Mouse (Mus musculus) kidney, postnatal 0 days (tissue): ENCODE results near the gene Clec1b. TPM values are rescaled to one million over a fixed set of nuclear protein-coding genes. Genes with fewer than 3 reads are reported as not detected.

Experiments used
- ATAC-seq: fragments of 200-750 bp; cut with Nextera tagmentation; replicated peaks from 2 replicates; pipeline ENCODE4 v1.8.0; 2017; ENCODE audit warnings: low read depth, moderate number of reproducible peaks, moderate TSS enrichment, moderate library complexity; ENCODE audit not compliant: low FRiP score
- DNase-seq: peaks from one replicate; pipeline ENCODE4 v3.0.0-alpha.2; 2016; ENCODE audit warnings: low spot score
- H3K27ac ChIP-seq: fragments of 300-500 bp; sonication (generic); 2 replicates; pipeline ENCODE4 v1.5.1; 2014; ENCODE audit warnings: mild to moderate bottlenecking
- H3K27me3 ChIP-seq: fragments of 300-500 bp; sonication (generic); 2 replicates; pipeline ENCODE4 v1.6.1; 2014; ENCODE audit warnings: low read length, mixed read lengths; ENCODE audit not compliant: insufficient read depth
- H3K36me3 ChIP-seq: fragments of 300-500 bp; sonication (generic); 2 replicates; pipeline ENCODE4 v1.6.1; 2014; ENCODE audit warnings: low read length, mixed read lengths; ENCODE audit not compliant: insufficient read depth
- H3K4me1 ChIP-seq: fragments of 300-500 bp; sonication (generic); replicated peaks from 2 replicates; pipeline ENCODE4 v1.6.1; 2014; ENCODE audit warnings: antibody characterized with exemption, low read length, mixed read lengths; ENCODE audit not compliant: insufficient read depth
- H3K4me2 ChIP-seq: fragments of 300-500 bp; sonication (generic); 2 replicates; pipeline ENCODE4 v1.6.1; 2014; ENCODE audit warnings: mild to moderate bottlenecking, low read length, moderate library complexity, mixed read lengths
- H3K4me3 ChIP-seq: fragments of 300-500 bp; sonication (generic); replicated peaks from 2 replicates; pipeline ENCODE4 v1.5.1; 2014; ENCODE audit warnings: low read depth, low read length
- H3K9ac ChIP-seq: fragments of 300-500 bp; sonication (generic); 2 replicates; pipeline ENCODE4 v1.6.1; 2014; ENCODE audit warnings: low read depth, low read length
- H3K9me3 ChIP-seq: fragments of 300-500 bp; sonication (generic); replicated peaks from 2 replicates; pipeline ENCODE4 v1.6.1; 2016; ENCODE audit warnings: low read length, inconsistent platforms, mixed read lengths
- CTCF ChIP-seq: IDR thresholded peaks from 2 replicates; pipeline ENCODE4 v1.5.1; 2016; ENCODE audit warnings: antibody characterized with exemption, low read depth, mild to moderate bottlenecking, moderate library complexity
- WGBS: fragments of 180-500 bp; shearing (Covaris S2); extraction: QIAGEN DNeasy Blood & Tissue Kit; methylation state at CpG from one replicate; pipeline ENCODE4 v1.1.7; 2014; 5-methylcytosine and 5-hydroxymethylcytosine counted together
- polyA plus RNA-seq: library from polyadenylated mRNA; unstranded; fragments of >200 nt; fragmentation: Nextera tagmentation; extraction: Ambion mirVana; gene quantifications from 2 replicates; pipeline ENCODE4 v1.2.1, GENCODE M21; 2015

Gene Clec1b
- polyA plus RNA-seq, 1 experiment from 2014 or later = 1.5 TPM

DNA sequence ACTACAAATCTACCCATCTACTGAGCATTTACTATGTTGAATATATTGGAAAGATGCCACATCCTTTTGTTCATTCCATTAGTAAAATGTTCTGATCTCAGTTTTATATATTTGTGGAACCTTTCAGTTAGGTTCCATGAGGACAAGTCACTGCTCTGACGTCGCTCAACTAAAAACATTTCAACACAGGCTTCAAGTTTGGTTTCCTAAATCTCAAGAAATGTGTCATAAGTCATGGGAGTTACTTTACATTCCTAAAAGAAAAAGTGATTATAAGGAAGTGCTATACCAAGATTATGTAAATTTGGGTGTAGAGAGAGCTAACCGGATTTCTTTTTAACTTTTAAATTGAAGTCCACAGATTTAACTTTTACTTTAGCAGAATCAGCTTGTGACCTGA is 38.9 kb downstream of the Clec1b start:
- Histone ChIP-seq H3K9ac (no peak overlapping the region), H3K27me3 (no peaks in the 10 kb centered on the region), H3K4me2 (no peak overlapping the region), H3K27ac (no peak overlapping the region), H3K4me1 (no peaks in the 10 kb centered on the region), H3K4me3 (no peak overlapping the region), H3K9me3 (no peaks in the 10 kb centered on the region), H3K36me3 (no peaks in the 10 kb centered on the region)
- TF ChIP-seq CTCF = no peak
- DNase-seq (no peak), ATAC-seq (no peak)
- whole genome bisulfite sequencing = 89% methylated on average over 3 of the region's 3 CpGs

DNA sequence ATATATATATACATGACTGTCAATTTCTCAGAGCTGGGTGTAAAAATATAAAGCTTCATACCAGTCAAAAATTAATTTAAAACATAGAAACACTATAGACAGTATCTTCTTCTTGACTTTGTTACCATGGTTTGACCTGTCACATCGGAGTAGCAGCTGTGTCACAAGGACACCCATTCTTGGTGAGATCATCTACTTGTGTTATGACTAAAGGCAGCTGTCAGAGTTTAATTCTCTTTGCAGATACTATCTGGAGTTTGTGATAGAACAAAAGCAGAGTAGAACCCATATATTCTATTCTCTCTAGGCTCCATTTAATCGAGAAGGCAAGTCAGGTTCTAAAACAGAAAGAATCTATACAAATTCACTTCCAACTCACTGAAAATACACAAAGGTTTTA is 40.9 kb downstream of the Clec1b start:
- no peak for ATAC-seq
- no peak for TF ChIP-seq CTCF
- no peaks in the 10 kb centered on the region for H3K4me1 ChIP-seq
- H3K9me3 ChIP-seq = no peaks in the 10 kb centered on the region
- WGBS = 93% methylated on average over 2 of the region's 2 CpGs
- no peak overlapping the region for H3K4me2 ChIP-seq
- no peak for DNase-seq
- no peak overlapping the region for H3K4me3 ChIP-seq
- H3K27ac ChIP-seq = no peak overlapping the region
- no peak overlapping the region for H3K9ac ChIP-seq
- H3K36me3 ChIP-seq = no peaks in the 10 kb centered on the region
- no peaks in the 10 kb centered on the region for H3K27me3 ChIP-seq

DNA sequence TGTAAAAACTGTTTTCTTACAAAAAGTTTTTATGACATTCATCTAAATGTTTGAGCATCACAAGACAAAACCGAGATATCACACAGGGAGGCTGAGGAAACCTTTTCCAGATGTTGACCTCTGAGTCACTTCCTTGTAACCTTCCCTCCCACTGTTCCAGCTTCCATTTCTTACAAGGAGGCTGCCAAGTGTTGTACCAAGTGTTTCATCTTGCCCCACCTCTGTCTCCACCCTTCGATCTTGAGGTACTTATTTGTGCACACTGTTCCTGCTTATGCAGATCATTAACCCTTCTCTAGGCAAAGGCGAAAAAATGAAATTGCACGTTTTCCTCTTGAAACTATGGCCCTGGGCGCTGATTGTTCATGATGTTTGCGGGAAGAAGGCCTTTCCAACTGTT is 52.6 kb downstream of the Clec1b start:
- H3K4me2 ChIP-seq = peak overlapping the region; percentile 35; the same call in 1 of the 2 replicates

DNA sequence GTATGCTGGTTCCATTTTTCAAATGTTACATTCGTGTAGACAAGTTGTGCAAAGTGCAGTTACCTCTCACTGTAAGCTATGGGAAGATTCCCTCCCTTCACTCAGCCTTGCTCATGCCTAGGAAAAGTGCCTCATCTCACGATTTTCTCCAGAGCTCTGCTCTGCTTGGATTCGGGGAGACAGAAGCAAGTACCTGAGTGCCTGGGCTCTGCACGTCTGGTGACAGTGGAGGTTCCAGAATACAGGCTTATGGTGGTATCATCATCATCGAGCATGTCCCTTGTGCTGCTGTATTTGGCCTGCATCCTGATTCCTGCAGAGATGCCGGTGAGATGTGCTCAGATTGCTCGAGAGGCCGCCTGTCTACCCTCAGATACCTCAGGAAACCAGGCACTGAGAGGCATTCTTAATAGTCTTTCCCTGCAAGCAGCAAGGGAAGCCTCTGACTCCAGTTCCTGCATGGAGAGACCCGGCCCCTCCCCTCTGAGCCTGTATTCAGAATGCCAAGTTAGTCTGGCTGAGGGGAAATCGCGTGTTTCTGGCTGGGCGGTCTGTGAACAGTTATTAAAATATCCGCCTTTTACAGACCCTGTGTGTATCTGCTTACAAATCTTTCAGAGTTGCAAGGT is 54.4 kb downstream of the Clec1b start, which contains the start of gene Clec1a:
Gene Clec1a (minus strand): TSS at position 590 of the 629 bp plus-strand sequence.
- peak within 1 kb of the TSS; percentile 27; the same call in 1 of the 2 replicates for H3K27ac ChIP-seq
- no peak within 1 kb of the TSS for H3K9ac ChIP-seq
- no peaks in the 10 kb centered on the region for H3K27me3 ChIP-seq
- no peak for TF ChIP-seq CTCF
- no peak for ATAC-seq
- 50% methylated on average over 13 of the region's 13 CpGs for WGBS
- H3K36me3 ChIP-seq = no peaks in the 10 kb centered on the region
- peak; percentile 50 for DNase-seq
- H3K9me3 ChIP-seq = no peaks in the 10 kb centered on the region
- 0 out of 2 replicates have a peak, but pooled peaks cover 3% of the 10 kb centered on the region for H3K4me1 ChIP-seq
- no peak within 1 kb of the TSS; the same call in 1 of the 2 replicates for H3K4me3 ChIP-seq
- peak within 1 kb of the TSS; percentile 1; the same call in 1 of the 2 replicates for H3K4me2 ChIP-seq

More for the DNA sequence above, 52.6 kb downstream of the Clec1b start:
- Histone ChIP-seq H3K9ac (no peak overlapping the region), H3K9me3 (no peaks in the 10 kb centered on the region), H3K36me3 (no peaks in the 10 kb centered on the region), H3K27ac (no peak overlapping the region), H3K4me3 (no peak overlapping the region), H3K27me3 (no peaks in the 10 kb centered on the region), H3K4me1 (0 out of 2 replicates have a peak, but pooled peaks cover 3% of the 10 kb centered on the region)
- 58% methylated on average over 6 of the region's 6 CpGs for WGBS
- ATAC-seq (no peak), DNase-seq (no peak)
- TF ChIP-seq CTCF = no peak

Other genes with a start within 250 kb of the Clec1b start
- gene Clec2d, start 216.7 kb upstream of the Clec1b start, polyA plus RNA-seq = 1.0 and 1.4 TPM in 2 replicates
- gene Cd69, start 121.9 kb upstream of the Clec1b start, polyA plus RNA-seq = not detected in 2 replicates
- gene 4922502D21Rik, start 65.5 kb upstream of the Clec1b start, polyA plus RNA-seq = not detected in 2 replicates
- gene Clec12a, start 54.6 kb upstream of the Clec1b start, polyA plus RNA-seq = 0.28 and 0.71 TPM in 2 replicates
- gene Clec12b, start 11.4 kb upstream of the Clec1b start, polyA plus RNA-seq = 0.10 and 0.11 TPM in 2 replicates
- gene Clec9a, start 11.6 kb downstream of the Clec1b start, polyA plus RNA-seq = 0.38 and 0.40 TPM in 2 replicates
- 10.3 and 10.6 TPM in 2 replicates for gene Clec1a, start 54.7 kb downstream of the Clec1b start, polyA plus RNA-seq
- gene Olr1, start 109.9 kb downstream of the Clec1b start, polyA plus RNA-seq = not detected in 2 replicates
- 96.6 and 98.5 TPM in 2 replicates for gene Tmem52b, start 115.3 kb downstream of the Clec1b start, polyA plus RNA-seq
- 126 and 139 TPM in 2 replicates for gene Gabarapl1, start 135.9 kb downstream of the Clec1b start, polyA plus RNA-seq
- gene Klre1, start 180.6 kb downstream of the Clec1b start, polyA plus RNA-seq = not detected in 2 replicates
- 0.32 and 0.45 TPM in 2 replicates for gene Klrd1, start 194.5 kb downstream of the Clec1b start, polyA plus RNA-seq
- gene Klrk1, start 226.6 kb downstream of the Clec1b start, polyA plus RNA-seq = 0.14 and 0.18 TPM in 2 replicates
- not detected in 2 replicates for gene Klrc3, start 246.0 kb downstream of the Clec1b start, polyA plus RNA-seq